27 mouse cellular contexts compared by ENCODE assay signal in the genomic region with DNA sequence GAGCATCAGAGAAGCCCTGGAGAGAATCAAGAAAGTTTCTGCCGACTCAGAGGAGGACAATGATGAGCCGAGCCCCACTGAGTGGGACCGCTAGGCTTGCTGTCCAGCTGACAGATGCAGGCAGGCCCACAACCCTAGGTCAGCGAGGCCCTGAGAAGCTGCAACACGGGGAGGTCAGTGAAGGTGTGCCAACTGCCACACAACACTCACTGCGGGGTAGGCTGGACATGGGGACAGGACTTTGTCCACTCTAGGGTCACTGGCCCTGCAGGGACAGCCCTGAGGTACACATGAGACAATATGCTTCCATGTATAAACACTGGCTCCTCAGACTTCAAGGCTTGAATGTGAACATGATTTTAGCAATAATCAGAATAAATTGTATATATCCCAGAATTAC. TPM values are rescaled to one million over a fixed set of nuclear protein-coding genes. Genes with fewer than 3 reads are reported as not detected.
A peak's percentile ranks its signal among the peaks of the same experiment; 100 is the strongest.
DNase-seq lines count a peak whose midpoint lies in the region; ATAC-seq and TF ChIP-seq lines count a peak whose summit lies in the region.
"Had no signal": no experiment of that assay in that cellular context is flagged by ENCODE, and none has a peak within 500 bp of the region (broad histone marks: within the 10 kb centered on the region; RNA-seq: fewer than 3 reads in every experiment).

No protein-coding gene starts in this region.

- H3K36me3 ChIP-seq in liver, embryonic 15.5 days (replicated peaks) = peaks cover 85% of the 10 kb centered on the region
- H3K36me3 ChIP-seq in stomach, postnatal 0 days (ENCODE audit: control insufficient read depth, insufficient read depth, low read length) = peaks cover 22% of the 10 kb centered on the region

- no peak for TF ChIP-seq CTCF in stomach, postnatal 0 days (IDR thresholded peaks at IDR 0.05; ENCODE audit: low read depth)
- no peak for TF ChIP-seq CTCF in cerebellum, adult 2 months (IDR thresholded peaks at IDR 0.05; ENCODE audit: borderline replicate concordance, insufficient read depth, low read depth, low read length)

- peak; percentile 41; the same call in 1 of the 2 replicates for ATAC-seq in liver, embryonic 15.5 days (ENCODE audit: insufficient read depth)
- ATAC-seq in stomach, postnatal 0 days (ENCODE audit: low FRiP score, low TSS enrichment) = no peak
- ATAC-seq: forebrain, embryonic 15.5 days; hindbrain, embryonic 16.5 days had no signal

- peak; percentile 87 for DNase-seq in heart, adult 11 months
- DNase-seq in heart, postnatal 10 days = no peak
- peak; percentile 36 for DNase-seq in testis, postnatal 10 days (ENCODE audit: low spot score)
- DNase-seq in testis, postnatal 14 days (ENCODE audit: low spot score) = no peak
- DNase-seq in stomach, postnatal 0 days (ENCODE audit: low spot score) = peak; percentile 12
- DNase-seq in cerebellum, postnatal 25 days = no peak
- no peak for DNase-seq in cerebellum, adult 2 months
- DNase-seq: adrenal gland, adult 2 months; adrenal gland, postnatal 14 days; B cell, adult 2 months; cerebellum, adult 11 months; cerebellum, adult 8-10 months; cerebellum, postnatal 14 days; gastrocnemius, postnatal 10 days; heart, postnatal 36 days had no signal

- no peak overlapping the region for H3K4me3 ChIP-seq in liver, embryonic 15.5 days (replicated peaks)
- no peak overlapping the region for H3K4me3 ChIP-seq in stomach, postnatal 0 days (ENCODE audit: low read depth, low read length)
- H3K4me3 ChIP-seq in cerebellum, adult 2 months (replicated peaks; ENCODE audit: insufficient read depth, low read depth, low read length) = no peak overlapping the region
- H3K4me3 ChIP-seq: embryonic facial prominence, embryonic 12.5 days; embryonic facial prominence, embryonic 15.5 days; forebrain, embryonic 12.5 days; forebrain, embryonic 15.5 days; hindbrain, embryonic 10.5 days; hindbrain, embryonic 13.5 days had no signal

- no peaks in the 10 kb centered on the region for H3K27me3 ChIP-seq in liver, embryonic 15.5 days
- H3K27me3 ChIP-seq in stomach, postnatal 0 days (ENCODE audit: control insufficient read depth, insufficient read depth, low read length) = no peaks in the 10 kb centered on the region
- H3K27me3 ChIP-seq in cerebellum, adult 2 months (ENCODE audit: control insufficient read depth, insufficient read depth, low read length) = no peaks in the 10 kb centered on the region
- H3K27me3 ChIP-seq: CH12.LX; embryonic facial prominence, embryonic 12.5 days; embryonic facial prominence, embryonic 15.5 days; forebrain, embryonic 12.5 days; forebrain, embryonic 15.5 days; hindbrain, embryonic 13.5 days had no signal

- H3K9ac ChIP-seq in liver, embryonic 15.5 days = no peak overlapping the region
- no peak overlapping the region for H3K9ac ChIP-seq in stomach, postnatal 0 days (ENCODE audit: low read length)
- H3K9ac ChIP-seq: embryonic facial prominence, embryonic 12.5 days; embryonic facial prominence, embryonic 15.5 days; forebrain, embryonic 12.5 days; forebrain, embryonic 15.5 days; hindbrain, embryonic 13.5 days had no signal

- TF ChIP-seq POLR2A in cerebellum, adult 2 months (IDR thresholded peaks at IDR 0.05; ENCODE audit: borderline replicate concordance, insufficient read depth, low read length) = no peak

- H3K9me3 ChIP-seq in liver, embryonic 15.5 days (replicated peaks) = no peaks in the 10 kb centered on the region
- H3K9me3 ChIP-seq in stomach, postnatal 0 days (ENCODE audit: control insufficient read depth, low read length) = no peaks in the 10 kb centered on the region
- H3K9me3 ChIP-seq: embryonic facial prominence, embryonic 12.5 days; embryonic facial prominence, embryonic 15.5 days; forebrain, embryonic 12.5 days; forebrain, embryonic 15.5 days; hindbrain, embryonic 10.5 days; hindbrain, embryonic 13.5 days had no signal

- no peak overlapping the region for H3K27ac ChIP-seq in liver, embryonic 15.5 days (replicated peaks)
- no peak overlapping the region for H3K27ac ChIP-seq in stomach, postnatal 0 days (replicated peaks)
- H3K27ac ChIP-seq in cerebellum, adult 2 months (ENCODE audit: insufficient read depth, low read length) = no peak overlapping the region
- H3K27ac ChIP-seq: embryonic facial prominence, embryonic 12.5 days; embryonic facial prominence, embryonic 15.5 days; forebrain, embryonic 12.5 days; forebrain, embryonic 15.5 days; hindbrain, embryonic 10.5 days; hindbrain, embryonic 13.5 days had no signal

- H3K4me2 ChIP-seq in liver, embryonic 15.5 days = no peak overlapping the region
- no peak overlapping the region for H3K4me2 ChIP-seq in stomach, postnatal 0 days (replicated peaks; ENCODE audit: low read depth)
- H3K4me2 ChIP-seq: embryonic facial prominence, embryonic 12.5 days; embryonic facial prominence, embryonic 15.5 days; forebrain, embryonic 12.5 days; forebrain, embryonic 15.5 days; heart, embryonic 11.5 days; hindbrain, embryonic 13.5 days had no signal

- 83% methylated on average over 6 of the region's 6 CpGs for WGBS in liver, embryonic 15.5 days (ENCODE audit: insufficient replicate concordance)
- 89% methylated on average over 6 of the region's 6 CpGs for WGBS in stomach, postnatal 0 days
- 79% methylated on average over 6 of the region's 6 CpGs for WGBS in cerebellum, adult 2 months

- intact Hi-C loops in heart, postnatal 10 days (cut with DNase I) = no loop called here

- H3K4me1 ChIP-seq in liver, embryonic 15.5 days (replicated peaks) = peaks cover 9% of the 10 kb centered on the region; the same call in 1 of the 2 replicates
- no peaks in the 10 kb centered on the region for H3K4me1 ChIP-seq in stomach, postnatal 0 days (replicated peaks; ENCODE audit: control insufficient read depth, insufficient read depth)
- H3K4me1 ChIP-seq in cerebellum, adult 2 months (ENCODE audit: control insufficient read depth, insufficient read depth, low read length) = peaks cover 8% of the 10 kb centered on the region; the same call in 1 of the 2 replicates
- H3K4me1 ChIP-seq: embryonic facial prominence, embryonic 12.5 days; embryonic facial prominence, embryonic 15.5 days; forebrain, embryonic 12.5 days; forebrain, embryonic 15.5 days; hindbrain, embryonic 13.5 days had no signal

- TF ChIP-seq EP300 in stomach, postnatal 0 days (optimal IDR thresholded peaks at IDR 0.05) = no peak

RNA-seq across cellular contexts. Expression of a gene that starts 25.0 kb away (rescaled TPM):
- 1 to 10 TPM; 8.1 to 9.2 TPM for total RNA-seq in heart, postnatal 10 days (2021)
- 4.9 and 5.2 TPM in 2 replicates for polyA plus RNA-seq in liver, embryonic 15.5 days (2015; fragmentation: Nextera tagmentation; extraction: Ambion mirVana)
- polyA plus RNA-seq in stomach, postnatal 0 days (2015; fragmentation: Nextera tagmentation; extraction: Ambion mirVana) = 3.5 and 3.8 TPM in 2 replicates
- 28.6 and 29.4 TPM in 2 replicates for polyA plus RNA-seq in cerebellum, adult 2 months (2012; rRNA removed)

RNA-seq across cellular contexts. Expression of a gene that starts 29.3 kb away (rescaled TPM):
- 100 to 1,000 TPM; 214 to 226 TPM for total RNA-seq in heart, postnatal 10 days (2021)
- polyA plus RNA-seq in liver, embryonic 15.5 days (2015; fragmentation: Nextera tagmentation; extraction: Ambion mirVana) = 0.31 and 0.47 TPM in 2 replicates
- 0.06 and 0.11 TPM in 2 replicates for polyA plus RNA-seq in stomach, postnatal 0 days (2015; fragmentation: Nextera tagmentation; extraction: Ambion mirVana)
- 0.16 and 0.26 TPM in 2 replicates for polyA plus RNA-seq in cerebellum, adult 2 months (2012; rRNA removed)
- total RNA-seq: common myeloid progenitor, adult 5-6 weeks; MEL had no signal

Comparison
In these comparisons a context has a peak if more than half of its experiments do, and no peak if none do; other contexts are left out.
1. DNase-seq: peak in heart, adult 11 months (single experiment), testis, postnatal 10 days (single experiment) and stomach, postnatal 0 days (single experiment); none in heart, postnatal 10 days (0 of 2), testis, postnatal 14 days (single experiment), cerebellum, postnatal 25 days (0 of 2) and cerebellum, adult 2 months (0 of 2).